Mouse (Mus musculus): ENCODE data around the gene Ptchd1.

Gene Ptchd1

GRCm38 (mm10) chrX:155623701-155624281, at the start of gene Ptchd1:
Ptchd1 (minus strand) TSS chrX:155623814.
- DNase-seq, result peak; percentile 56

GRCm38 (mm10) chrX:155657971-155658370, 34.4 kb upstream of the Ptchd1 start:
- DNase-seq, result peak; percentile 31

- DNase-seq, result no peak
These were observed 22.4 kb upstream of the Ptchd1 start for GRCm38 (mm10) chrX:155645975-155646374.

GRCm38 (mm10) chrX:155643975-155644374, 20.4 kb upstream of the Ptchd1 start:
- peak; percentile 33 for DNase-seq

GRCm38 (mm10) chrX:155625671-155626196, 2.1 kb upstream of the Ptchd1 start:
- no peak for DNase-seq

GRCm38 (mm10) chrX:155624895-155625294, 1.3 kb upstream of the Ptchd1 start:
- no peak for DNase-seq

- DNase-seq, result peak; percentile 40
These were observed 777 bp upstream of the Ptchd1 start, which contains the start of gene Gm15155 for GRCm38 (mm10) chrX:155624341-155624841. Gm15155 (plus strand) TSS chrX:155624741.

GRCm38 (mm10) chrX:155622961-155623599, 534 bp downstream of the Ptchd1 start:
- peak; percentile 45 for DNase-seq

GRCm38 (mm10) chrX:155622527-155622926, 1.1 kb downstream of the Ptchd1 start:
- DNase-seq, result no peak

GRCm38 (mm10) chrX:155601196-155601595, 22.4 kb downstream of the Ptchd1 start:
- no peak for DNase-seq

GRCm38 (mm10) chrX:155596390-155596789, 27.2 kb downstream of the Ptchd1 start:
- DNase-seq, result no peak

- no peak for DNase-seq
These were observed 28.9 kb downstream of the Ptchd1 start for GRCm38 (mm10) chrX:155594685-155595084.

- DNase-seq, result no peak
These were observed 31.1 kb downstream of the Ptchd1 start for GRCm38 (mm10) chrX:155592467-155592866.

GRCm38 (mm10) chrX:155591490-155591889, 32.1 kb downstream of the Ptchd1 start:
- DNase-seq, result peak; percentile 62

- no peak for DNase-seq
These were observed 39.0 kb downstream of the Ptchd1 start for GRCm38 (mm10) chrX:155584586-155584985.

GRCm38 (mm10) chrX:155579791-155580190, 43.8 kb downstream of the Ptchd1 start:
- DNase-seq, result no peak

- DNase-seq, result no peak
These were observed 51.2 kb downstream of the Ptchd1 start for GRCm38 (mm10) chrX:155572396-155572795.

- no peak for DNase-seq
These were observed 79.8 kb downstream of the Ptchd1 start for GRCm38 (mm10) chrX:155543780-155544179.
